Mouse (Mus musculus) intestine, postnatal 0 days (tissue): Measurements from ENCODE around the gene Iqschfp. TPM values are rescaled to one million over a fixed set of nuclear protein-coding genes. Genes with fewer than 3 reads are reported as not detected.

Experiments used
- ATAC-seq: fragments of 200-750 bp; cut with Nextera tagmentation; 2 replicates; pipeline ENCODE4 v1.8.0; 2017; ENCODE audit warnings: mild to moderate bottlenecking, moderate TSS enrichment, moderate library complexity
- H3K27ac ChIP-seq: fragments of 300-500 bp; sonication (generic); 2 replicates; pipeline ENCODE4 v1.5.1; 2014; ENCODE audit warnings: mild to moderate bottlenecking, low read depth, low read length, moderate library complexity
- H3K27me3 ChIP-seq: fragments of 300-500 bp; sonication (generic); replicated peaks from 2 replicates; pipeline ENCODE4 v1.6.1; 2014; ENCODE audit warnings: low read length, mixed read lengths; ENCODE audit not compliant: control insufficient read depth, insufficient read depth
- H3K36me3 ChIP-seq: fragments of 300-500 bp; sonication (generic); 2 replicates; pipeline ENCODE4 v1.6.1; 2014; ENCODE audit warnings: mild to moderate bottlenecking, moderate library complexity; ENCODE audit not compliant: control insufficient read depth, insufficient read depth
- H3K4me1 ChIP-seq: fragments of 300-500 bp; sonication (generic); replicated peaks from 2 replicates; pipeline ENCODE4 v1.6.1; 2014; ENCODE audit warnings: antibody characterized with exemption, low read length, mixed read lengths; ENCODE audit not compliant: control insufficient read depth, insufficient read depth
- H3K4me2 ChIP-seq: fragments of 300-500 bp; sonication (generic); replicated peaks from 2 replicates; pipeline ENCODE4 v1.6.1; 2014; ENCODE audit warnings: low read depth, mild to moderate bottlenecking, moderate library complexity
- H3K4me3 ChIP-seq: fragments of 300-500 bp; sonication (generic); 2 replicates; pipeline ENCODE4 v1.5.1; 2014; ENCODE audit warnings: low read depth, low read length
- H3K9ac ChIP-seq: fragments of 300-500 bp; sonication (generic); 2 replicates; pipeline ENCODE4 v1.6.1; 2014; ENCODE audit warnings: mild to moderate bottlenecking, low read depth, low read length
- H3K9me3 ChIP-seq: fragments of 300-500 bp; sonication (generic); 2 replicates; pipeline ENCODE4 v1.6.1; 2016; ENCODE audit warnings: mixed run types; ENCODE audit not compliant: control insufficient read depth
- CTCF ChIP-seq: sonication (generic); IDR thresholded peaks from 2 replicates; pipeline ENCODE4 v1.5.1; 2016; ENCODE audit warnings: low read depth, mild to moderate bottlenecking, control low read depth, antibody characterized with exemption, moderate library complexity
- whole genome bisulfite sequencing: fragments of 180-500 bp; shearing (Covaris S2); extraction: QIAGEN DNeasy Blood & Tissue Kit; methylation state at CpG from one replicate; pipeline ENCODE4 v1.1.7; 2014; 5-methylcytosine and 5-hydroxymethylcytosine counted together
- polyA plus RNA-seq: library from polyadenylated mRNA; unstranded; fragments of >200 nt; fragmentation: Nextera tagmentation; extraction: Ambion mirVana; gene quantifications from 2 replicates; pipeline ENCODE4 v1.2.1, GENCODE M21; 2015

Gene Iqschfp
- polyA plus RNA-seq, 1 experiment from 2014 or later, result 0.37 TPM

GRCm38 (mm10) chr3:68535160-68535728 lies 643.2 kb downstream of the Iqschfp start:
- H3K4me2 ChIP-seq, result no peak overlapping the region
- H3K9ac ChIP-seq, result no peak overlapping the region
- TF ChIP-seq CTCF, result no peak
- no peaks in the 10 kb centered on the region for H3K4me1 ChIP-seq
- WGBS, result 77% methylated on average over 7 of the region's 7 CpGs
- no peak overlapping the region for H3K4me3 ChIP-seq
- H3K9me3 ChIP-seq, result no peaks in the 10 kb centered on the region
- H3K36me3 ChIP-seq, result no peaks in the 10 kb centered on the region
- ATAC-seq, result no peak; the same call in 1 of the 2 replicates
- H3K27me3 ChIP-seq, result no peaks in the 10 kb centered on the region
- no peak overlapping the region for H3K27ac ChIP-seq

GRCm38 (mm10) chr3:68536071-68536470 lies 644.0 kb downstream of the Iqschfp start:
- no peaks in the 10 kb centered on the region for H3K9me3 ChIP-seq
- H3K27ac ChIP-seq, result no peak overlapping the region
- ATAC-seq, result no peak
- H3K27me3 ChIP-seq, result no peaks in the 10 kb centered on the region
- no peaks in the 10 kb centered on the region for H3K4me1 ChIP-seq
- 51% methylated on average over 3 of the region's 3 CpGs for WGBS
- no peak overlapping the region for H3K9ac ChIP-seq
- H3K36me3 ChIP-seq, result no peaks in the 10 kb centered on the region
- no peak overlapping the region for H3K4me3 ChIP-seq
- no peak overlapping the region for H3K4me2 ChIP-seq
- TF ChIP-seq CTCF, result no peak

GRCm38 (mm10) chr3:68541688-68542087 lies 649.7 kb downstream of the Iqschfp start:
- no peak overlapping the region for H3K4me2 ChIP-seq
- no peaks in the 10 kb centered on the region for H3K9me3 ChIP-seq
- no peaks in the 10 kb centered on the region for H3K27me3 ChIP-seq
- no peak for TF ChIP-seq CTCF
- H3K4me3 ChIP-seq, result no peak overlapping the region
- WGBS, result 91% methylated on average over 8 of the region's 8 CpGs
- no peak for ATAC-seq
- H3K4me1 ChIP-seq, result no peaks in the 10 kb centered on the region
- no peak overlapping the region for H3K9ac ChIP-seq
- H3K36me3 ChIP-seq, result no peaks in the 10 kb centered on the region
- H3K27ac ChIP-seq, result no peak overlapping the region

- Histone ChIP-seq H3K4me1 (no peaks in the 10 kb centered on the region), H3K9me3 (no peaks in the 10 kb centered on the region), H3K4me2 (peak overlapping the region; percentile 43), H3K4me3 (peak overlapping the region; percentile 16; the same call in 1 of the 2 replicates), H3K9ac (no peak overlapping the region), H3K36me3 (no peaks in the 10 kb centered on the region), H3K27me3 (no peaks in the 10 kb centered on the region), H3K27ac (no peak overlapping the region)
- TF ChIP-seq CTCF, result peak; percentile 81
- 11% methylated on average over 7 of the region's 7 CpGs for WGBS
- ATAC-seq, result peak; percentile 64
Observed at GRCm38 (mm10) chr3:68542944-68543501, 651.0 kb downstream of the Iqschfp start.

- Histone ChIP-seq H3K9ac (no peak overlapping the region), H3K27me3 (no peaks in the 10 kb centered on the region), H3K36me3 (no peaks in the 10 kb centered on the region), H3K4me2 (no peak overlapping the region), H3K4me3 (no peak overlapping the region), H3K9me3 (no peaks in the 10 kb centered on the region), H3K4me1 (no peaks in the 10 kb centered on the region), H3K27ac (no peak overlapping the region)
- no peak for TF ChIP-seq CTCF
- WGBS, result 80% methylated on average over 7 of the region's 7 CpGs
- no peak for ATAC-seq
Observed at GRCm38 (mm10) chr3:68544811-68545210, 652.8 kb downstream of the Iqschfp start.

GRCm38 (mm10) chr3:68545898-68546297 lies 653.9 kb downstream of the Iqschfp start:
- Histone ChIP-seq H3K36me3 (no peaks in the 10 kb centered on the region), H3K27me3 (no peaks in the 10 kb centered on the region), H3K9ac (no peak overlapping the region), H3K27ac (no peak overlapping the region), H3K9me3 (no peaks in the 10 kb centered on the region), H3K4me1 (no peaks in the 10 kb centered on the region), H3K4me3 (no peak overlapping the region), H3K4me2 (no peak overlapping the region)
- no peak for ATAC-seq
- no peak for TF ChIP-seq CTCF
- WGBS, result 59% methylated on average over 6 of the region's 6 CpGs
